Mouse (Mus musculus): ENCODE data around the gene D630039A03Rik.
"Not testable (repeated sequence)": the region's sequence is repeated elsewhere in the genome, so short reads cannot be mapped to it uniquely, and the experiment has no call there.

D630039A03Rik gene

DNA sequence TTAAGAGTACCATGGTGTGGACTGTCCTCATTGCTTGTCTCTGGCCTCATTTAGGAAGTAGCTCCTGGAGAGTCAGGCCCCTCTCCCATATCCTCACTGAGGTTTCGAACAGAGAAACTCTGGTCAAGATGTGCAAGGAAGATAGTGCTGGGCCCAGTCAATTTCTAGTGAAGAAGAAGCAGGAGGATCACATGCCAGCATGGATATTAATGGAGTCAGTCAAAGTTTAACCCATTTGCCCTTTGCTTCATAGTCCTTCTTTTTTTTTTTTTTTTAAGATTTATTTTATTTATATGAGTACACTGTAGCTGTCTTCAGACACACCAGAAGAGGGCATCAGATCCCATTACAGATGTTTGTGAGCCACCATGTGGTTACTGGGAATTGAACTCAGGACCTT is 27.1 kb downstream of the D630039A03Rik start:
- DNase-seq (ENCODE audit: low read depth, low spot score) = not testable (repeated sequence)

DNA sequence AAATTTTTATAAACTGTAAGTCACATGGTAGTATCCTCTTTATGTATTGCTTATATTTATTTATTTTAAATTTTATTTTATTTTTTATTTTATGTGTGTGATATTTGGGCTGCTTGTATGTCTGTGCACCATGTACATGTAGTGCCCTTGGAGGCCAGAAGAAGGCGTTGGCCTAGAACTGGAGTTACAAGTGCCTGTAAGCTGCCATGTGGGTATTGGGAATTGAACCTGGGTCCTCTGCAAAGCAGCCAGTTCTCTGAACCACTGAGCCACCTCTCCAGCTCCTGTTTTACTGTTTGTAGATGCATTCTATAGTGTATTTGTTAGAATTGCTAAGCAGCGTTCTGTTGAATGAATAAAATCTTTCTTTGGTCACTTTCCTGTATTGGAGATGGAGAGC is 27.9 kb downstream of the D630039A03Rik start:
- no peak for DNase-seq (ENCODE audit: low read depth, low spot score)

DNA sequence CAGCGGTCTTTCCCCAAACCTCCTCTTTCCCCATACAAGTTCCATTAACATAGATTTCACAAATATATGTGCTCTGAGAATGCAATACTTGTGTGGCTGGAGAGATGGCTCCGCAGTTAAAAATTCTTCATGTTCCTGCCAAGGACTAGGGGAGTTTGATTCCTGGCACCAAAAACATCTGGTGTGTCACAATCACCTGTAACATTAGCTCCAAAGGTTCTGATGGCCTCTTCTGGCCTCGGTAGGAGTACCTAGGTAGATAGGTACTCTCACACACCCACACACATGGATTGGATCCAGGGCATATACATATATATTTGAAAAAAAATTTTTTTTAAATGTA is 29.2 kb downstream of the D630039A03Rik start:
- DNase-seq (ENCODE audit: low read depth, low spot score) = no peak

DNA sequence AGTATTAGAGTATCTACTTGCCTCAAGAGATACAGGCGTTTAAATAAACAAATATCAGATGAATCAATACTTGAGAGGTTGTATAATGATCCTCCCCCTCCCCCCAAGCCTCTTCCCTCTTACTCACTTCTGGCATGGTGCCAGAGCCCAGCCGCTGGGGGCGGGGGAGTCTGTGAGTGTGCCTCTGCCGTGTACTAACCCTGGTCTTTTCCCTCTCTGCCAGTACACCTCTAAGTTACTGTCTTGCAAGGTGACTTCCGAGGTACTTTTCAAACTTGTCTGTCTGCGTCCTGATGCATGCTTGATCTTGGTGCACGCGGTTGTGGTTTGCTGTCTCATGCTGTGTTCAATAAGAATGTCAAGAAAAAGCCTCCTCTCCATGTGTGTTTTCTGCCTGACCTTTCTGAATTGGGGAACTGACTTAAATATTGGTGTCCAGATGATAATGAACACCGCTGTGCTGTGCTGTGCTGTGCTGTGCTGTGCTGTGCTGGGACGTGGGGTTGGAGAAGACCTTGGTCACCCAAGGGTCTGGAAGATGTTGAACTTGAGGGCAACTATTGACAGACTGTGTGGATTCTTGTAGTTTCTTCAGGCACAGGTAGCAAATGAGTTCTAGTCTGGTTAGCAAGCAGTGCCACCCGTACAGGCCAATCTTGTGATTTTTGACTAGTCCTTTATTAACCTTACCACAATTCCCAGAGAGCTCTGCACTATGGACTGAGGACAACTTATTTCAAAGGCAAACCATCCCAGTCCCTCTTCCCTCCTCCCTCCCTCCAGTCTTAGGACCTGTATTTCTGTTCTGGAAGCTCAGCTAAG is 29.8 kb downstream of the D630039A03Rik start:
- DNase-seq (ENCODE audit: low read depth, low spot score) = no peak

DNA sequence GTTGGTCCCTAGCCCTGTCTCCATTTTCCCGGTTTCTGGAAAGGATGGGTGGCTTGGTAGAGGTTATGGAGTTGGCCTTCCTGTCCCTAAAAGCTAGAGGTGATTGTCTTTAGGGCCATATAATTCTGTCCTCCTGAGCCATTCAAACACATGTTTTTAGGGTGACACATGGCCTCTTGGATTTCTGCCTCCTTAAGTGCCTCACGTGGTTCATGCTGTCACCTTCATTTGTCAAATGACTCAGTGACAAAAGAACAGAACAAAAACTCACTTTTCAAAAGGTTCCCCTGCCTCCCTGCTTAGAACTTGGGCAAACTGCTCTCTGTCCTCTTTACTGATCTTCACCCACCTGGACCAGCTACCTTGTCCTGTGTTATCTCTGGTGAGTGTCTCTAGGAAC is 30.9 kb downstream of the D630039A03Rik start:
- DNase-seq (ENCODE audit: low read depth, low spot score) = no peak

DNA sequence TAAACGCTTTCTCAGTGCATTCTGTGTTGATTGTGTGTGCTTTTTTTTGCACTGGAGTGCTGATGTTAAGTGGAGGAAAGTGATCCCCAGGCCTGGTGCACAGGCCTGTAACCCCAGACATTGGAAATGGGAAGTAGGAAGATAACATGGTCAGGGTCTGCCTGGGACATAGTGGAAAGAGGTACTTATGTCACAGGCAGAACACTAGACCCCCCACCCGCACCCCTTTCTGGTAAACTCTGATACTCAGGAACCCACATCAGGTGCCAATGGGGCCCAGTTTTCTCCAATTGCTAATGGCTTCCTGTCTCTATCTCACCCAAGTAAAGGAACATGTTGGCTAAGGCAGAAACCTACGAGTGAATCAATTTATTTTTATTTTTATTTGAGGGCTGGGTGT is 31.6 kb downstream of the D630039A03Rik start:
- no peak for DNase-seq (ENCODE audit: low read depth, low spot score)

DNA sequence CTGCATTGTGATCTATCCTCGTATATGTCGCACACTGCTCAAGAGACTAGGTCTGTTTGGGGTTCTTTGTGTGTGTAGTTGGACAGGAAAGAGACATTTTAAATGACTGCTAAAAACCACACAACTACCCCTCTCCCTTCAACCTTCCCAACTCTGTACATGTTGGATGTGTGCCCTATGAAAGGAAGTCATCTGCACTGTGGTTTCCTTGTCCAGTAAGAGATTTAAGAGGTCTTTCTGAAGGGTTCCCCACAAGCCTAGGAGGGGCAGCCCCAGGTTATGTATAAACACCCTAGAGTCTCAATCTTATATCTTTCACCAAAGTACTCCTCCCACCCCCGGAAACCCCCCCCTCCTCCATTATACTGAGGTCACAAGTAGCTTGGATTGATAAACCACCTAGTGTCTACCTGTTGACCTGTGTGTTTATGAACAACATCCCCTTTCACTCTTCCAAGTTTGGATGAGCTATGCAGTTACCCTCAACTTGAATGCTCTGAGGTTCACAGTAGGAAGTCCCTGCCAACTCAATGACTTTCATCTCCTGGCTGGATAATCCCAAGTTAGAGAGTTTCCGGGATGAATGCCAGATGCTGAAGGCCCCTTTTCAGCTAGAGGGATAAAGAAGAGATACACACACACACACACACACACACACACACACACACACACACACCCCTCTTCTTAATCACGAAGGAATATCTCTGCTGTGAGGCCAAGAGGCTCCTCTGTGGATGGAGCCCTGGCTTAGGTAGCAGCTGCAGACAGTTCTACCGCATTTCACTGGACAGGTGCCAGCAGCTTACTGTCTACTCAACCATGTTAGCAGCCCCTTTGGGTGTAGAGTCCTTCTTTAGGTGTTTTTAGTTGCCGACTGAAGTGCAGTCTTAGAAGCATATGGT is 32.3 kb downstream of the D630039A03Rik start:
- no peak for DNase-seq (ENCODE audit: low read depth, low spot score)

DNA sequence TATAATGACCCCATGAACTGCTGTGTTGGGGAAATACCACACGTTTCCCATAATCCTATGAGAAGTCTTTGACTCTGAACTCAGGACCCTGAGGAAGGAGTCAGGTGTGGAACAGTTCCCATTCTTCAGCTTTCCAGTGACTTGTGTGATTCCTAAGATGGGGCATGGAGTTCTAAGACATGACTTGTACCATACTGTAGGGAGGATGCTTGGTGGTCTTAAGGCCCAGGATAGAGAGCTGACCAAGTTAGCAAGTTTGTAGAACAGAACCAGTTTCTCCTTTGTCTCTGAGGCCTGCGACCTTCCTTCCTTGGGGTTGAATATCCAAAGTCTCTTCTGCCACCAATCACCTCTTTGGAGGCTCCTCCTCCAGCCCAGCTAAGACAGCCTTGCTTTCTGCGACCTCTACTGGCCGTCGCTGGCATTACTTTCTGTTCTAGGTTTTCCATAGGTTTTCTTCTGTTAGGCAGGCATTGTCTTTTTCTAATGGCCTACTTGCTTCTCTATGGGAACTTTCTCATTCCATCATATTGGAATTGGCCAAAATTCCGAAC is 36.2 kb downstream of the D630039A03Rik start:
- DNase-seq (ENCODE audit: low read depth, low spot score) = peak; percentile 42

DNA sequence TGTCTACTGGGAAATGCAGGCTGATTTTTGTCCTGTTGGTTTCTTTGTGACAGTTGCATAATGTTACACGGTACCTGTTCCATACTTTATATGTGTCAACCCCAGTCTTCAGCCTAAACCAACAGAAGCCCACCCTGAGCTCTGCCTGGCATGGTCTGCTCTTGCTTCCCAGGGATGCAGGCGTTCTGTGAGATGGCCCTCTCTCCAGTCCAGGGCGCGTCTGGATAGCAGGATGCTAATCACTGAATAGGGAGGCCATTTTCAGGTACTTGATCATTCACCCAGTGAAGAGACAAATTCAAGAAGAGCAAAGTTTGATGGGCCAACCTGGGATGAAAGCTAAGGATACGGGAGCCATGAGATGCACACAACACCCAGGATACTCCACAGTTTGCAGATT is 37.0 kb downstream of the D630039A03Rik start:
- no peak for DNase-seq (ENCODE audit: low read depth, low spot score)

DNA sequence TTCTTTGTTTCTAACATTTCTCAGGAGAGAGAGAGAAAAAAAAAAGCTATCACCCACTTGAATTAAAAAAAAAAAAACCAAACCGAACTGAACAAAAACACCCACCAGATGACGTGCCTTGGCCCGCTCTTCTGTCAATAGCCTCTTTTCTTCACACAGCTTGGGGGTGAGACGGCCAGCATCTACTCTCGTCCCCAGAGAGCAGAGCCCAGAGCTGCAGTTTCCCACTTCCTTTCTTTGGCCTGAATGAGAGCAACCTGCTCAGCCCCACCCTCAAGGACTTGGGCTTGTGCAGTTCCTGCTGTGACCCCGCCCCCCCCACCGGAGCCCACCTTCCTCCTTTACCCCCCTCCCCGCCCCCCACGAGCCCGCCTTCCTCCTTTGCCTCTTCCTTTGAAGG is 48.6 kb downstream of the D630039A03Rik start:
- DNase-seq (ENCODE audit: low read depth, low spot score) = no peak

DNA sequence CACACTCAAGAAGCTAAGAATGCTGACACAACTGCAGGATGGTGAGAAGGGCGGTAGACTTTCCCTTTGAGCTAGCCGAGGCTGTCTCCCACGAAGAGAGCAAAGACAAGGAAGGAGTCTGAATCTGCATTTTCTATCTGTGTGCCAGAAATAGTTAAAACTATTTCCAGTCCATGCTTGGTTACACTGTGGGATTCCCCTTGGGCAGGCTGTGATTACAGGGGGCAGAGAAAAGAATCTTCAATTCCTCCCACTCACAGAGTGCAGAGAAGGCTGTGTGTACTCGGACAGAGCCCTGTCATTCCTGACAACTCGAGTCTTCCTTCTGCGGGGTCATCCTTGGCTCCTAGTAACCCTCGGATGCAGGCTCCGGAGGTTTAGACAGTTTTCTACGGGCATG is 49.1 kb downstream of the D630039A03Rik start:
- DNase-seq (ENCODE audit: low read depth, low spot score) = no peak

DNA sequence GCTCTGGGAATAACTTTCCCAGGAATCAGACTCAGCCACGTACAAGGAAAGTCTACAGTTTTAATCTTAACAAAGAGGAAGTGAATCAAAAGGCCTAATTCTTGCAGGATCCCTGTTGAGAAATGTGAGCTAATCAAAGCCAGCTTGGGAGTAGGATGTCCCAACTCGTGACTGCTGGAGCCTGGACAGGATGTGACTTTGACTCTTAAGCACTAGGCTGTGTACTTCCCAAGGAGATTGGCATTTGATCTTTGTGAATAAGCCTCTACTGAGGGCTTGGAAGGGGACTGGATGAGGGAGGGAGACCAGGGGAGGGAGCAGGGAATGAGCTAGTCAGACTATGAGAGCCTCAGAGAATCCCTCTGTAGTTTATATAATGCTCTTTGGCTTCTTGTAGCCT is 50.0 kb downstream of the D630039A03Rik start:
- DNase-seq (ENCODE audit: low read depth, low spot score) = no peak

DNA sequence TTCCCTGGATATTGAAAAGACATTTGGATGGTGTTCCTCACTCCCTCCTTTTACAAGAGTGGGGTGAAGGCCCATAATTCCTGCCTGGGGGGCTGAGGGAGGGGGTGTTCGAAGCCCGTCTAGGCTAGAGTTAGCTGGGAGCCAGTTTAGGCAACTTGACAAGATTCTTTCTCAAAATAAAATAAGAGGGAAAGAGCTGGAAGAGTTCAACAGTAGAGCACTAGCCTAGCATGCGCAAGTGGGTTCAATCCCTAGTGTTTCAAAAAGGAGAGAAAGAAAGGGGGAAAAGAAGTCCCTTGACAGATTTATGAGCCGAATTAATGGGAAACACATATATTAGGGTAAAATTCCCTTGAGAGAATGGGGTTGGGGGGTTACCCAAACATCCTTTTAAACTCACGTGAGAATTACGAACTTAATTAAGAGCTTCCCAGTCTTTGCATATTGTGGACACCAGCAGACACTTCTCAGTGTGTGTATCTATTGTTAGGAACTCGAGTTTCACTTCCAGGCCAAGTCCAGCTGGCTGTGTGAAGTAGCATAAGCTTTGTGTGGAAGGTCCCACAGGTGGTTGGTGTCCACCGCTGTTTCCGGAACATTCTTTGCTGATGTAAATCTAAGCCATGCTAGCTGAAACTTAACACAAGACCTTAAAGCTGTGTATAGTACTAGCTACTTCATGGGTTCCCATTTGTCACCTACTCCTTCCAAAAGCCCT is 53.7 kb downstream of the D630039A03Rik start:
- DNase-seq (ENCODE audit: low read depth, low spot score) = no peak

DNA sequence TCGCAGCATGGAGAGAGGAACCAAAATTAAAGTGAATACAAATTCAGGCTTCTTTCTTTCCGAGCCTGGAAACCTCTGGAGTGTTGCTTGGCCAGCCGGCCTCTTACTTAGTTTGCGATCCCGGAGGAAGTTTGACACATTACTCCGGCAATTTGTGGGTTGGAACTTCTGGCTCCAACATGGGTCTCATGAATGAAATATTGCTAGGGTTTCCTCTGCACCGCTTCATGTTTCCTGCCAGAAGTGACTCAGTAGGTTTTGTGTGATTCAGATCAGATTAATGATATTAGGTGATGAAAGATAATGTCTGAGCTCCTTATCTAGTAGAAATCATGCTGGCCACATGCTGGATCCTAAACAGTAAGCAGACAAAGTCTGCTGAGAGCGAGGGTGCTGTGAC is 54.2 kb downstream of the D630039A03Rik start:
- no peak for DNase-seq (ENCODE audit: low read depth, low spot score)

DNA sequence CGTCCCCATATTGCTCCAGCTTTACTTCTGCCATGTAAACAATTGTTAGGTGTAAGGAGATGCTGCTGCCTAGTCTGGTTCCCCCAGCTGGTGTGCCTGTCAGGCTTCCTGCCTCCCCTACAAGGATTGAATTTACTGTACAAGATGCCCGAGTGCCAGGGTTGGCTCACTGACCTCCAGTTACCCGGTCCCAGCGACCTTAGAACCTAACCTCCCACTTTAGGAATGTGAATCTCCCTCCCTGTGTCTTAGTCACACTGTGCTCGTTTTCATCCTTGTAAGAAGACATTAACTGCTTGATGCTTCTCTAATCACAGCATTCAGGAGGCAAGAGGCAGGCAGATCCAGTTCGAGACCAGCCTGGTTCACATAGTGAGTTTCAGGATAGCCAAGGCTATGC is 54.9 kb downstream of the D630039A03Rik start:
- DNase-seq (ENCODE audit: low read depth, low spot score) = no peak

DNA sequence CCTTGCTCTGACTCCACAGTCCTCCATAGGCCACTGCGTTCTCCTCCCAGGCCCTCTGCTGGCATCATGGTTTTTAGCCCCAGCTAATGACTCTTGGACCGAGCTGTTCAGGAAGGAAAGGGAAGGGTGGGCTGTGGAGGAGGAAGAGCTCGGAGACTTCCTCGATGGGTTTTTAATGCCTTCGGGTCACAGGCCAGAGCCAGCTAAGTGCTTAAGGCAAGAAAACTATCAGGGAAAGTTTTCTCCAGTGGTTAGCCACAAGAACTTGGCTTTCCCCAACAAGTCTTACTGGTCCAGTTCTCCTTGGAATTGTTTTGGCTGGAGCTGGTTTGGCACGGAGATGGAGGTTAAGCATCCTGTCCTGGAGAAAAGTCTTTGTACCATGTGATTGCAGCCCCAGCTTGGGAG is 55.9 kb downstream of the D630039A03Rik start:
- no peak for DNase-seq (ENCODE audit: low read depth, low spot score)
